Mouse (Mus musculus): ENCODE results near the gene Adgrg1. TPM values are rescaled to one million over a fixed set of nuclear protein-coding genes. Genes with fewer than 3 reads are reported as not detected.

The Adgrg1 gene
- polyA plus RNA-seq, 1 experiment from 2014 or later: 157 TPM

- DNase-seq (ENCODE audit: low spot score, missing footprints): no peak
- WGBS: 65% methylated on average over 7 of the region's 7 CpGs
- Histone ChIP-seq H3K27ac (ENCODE audit: low read depth, low read length) (no peak overlapping the region), H3K9me3 (ENCODE audit: control insufficient read depth, low read length) (no peaks in the 10 kb centered on the region), H3K4me3 (ENCODE audit: low read depth, low read length) (no peak overlapping the region), H3K36me3 (ENCODE audit: control insufficient read depth, insufficient read depth, low read length) (no peaks in the 10 kb centered on the region), H3K9ac (ENCODE audit: low read length) (no peak overlapping the region), H3K4me2 (no peak overlapping the region), H3K4me1 (ENCODE audit: control insufficient read depth, insufficient read depth, low read length) (peaks cover 37% of the 10 kb centered on the region), H3K27me3 (ENCODE audit: control insufficient read depth, insufficient read depth, low read length) (no peaks in the 10 kb centered on the region; the same call in 1 of the 2 replicates)
- no peak for ATAC-seq (ENCODE audit: low FRiP score)
Observed at GRCm38 (mm10) chr8:94981848-94982247, 7.3 kb downstream of the Adgrg1 start.

- Histone ChIP-seq H3K36me3 (ENCODE audit: control insufficient read depth, insufficient read depth, low read length) (no peaks in the 10 kb centered on the region), H3K9ac (ENCODE audit: low read length) (no peak overlapping the region), H3K27me3 (ENCODE audit: control insufficient read depth, insufficient read depth, low read length) (no peaks in the 10 kb centered on the region), H3K4me1 (ENCODE audit: control insufficient read depth, insufficient read depth, low read length) (peaks cover 32% of the 10 kb centered on the region), H3K9me3 (ENCODE audit: control insufficient read depth, low read length) (no peaks in the 10 kb centered on the region), H3K4me3 (ENCODE audit: low read depth, low read length) (no peak overlapping the region), H3K27ac (ENCODE audit: low read depth, low read length) (no peak overlapping the region), H3K4me2 (no peak overlapping the region)
- 28% methylated on average over 5 of the region's 5 CpGs for WGBS
- ATAC-seq (ENCODE audit: low FRiP score) (peak; percentile 1; the same call in 1 of the 2 replicates), DNase-seq (ENCODE audit: low spot score, missing footprints) (no peak)
Observed at GRCm38 (mm10) chr8:94983146-94983545, 8.6 kb downstream of the Adgrg1 start.

DNA sequence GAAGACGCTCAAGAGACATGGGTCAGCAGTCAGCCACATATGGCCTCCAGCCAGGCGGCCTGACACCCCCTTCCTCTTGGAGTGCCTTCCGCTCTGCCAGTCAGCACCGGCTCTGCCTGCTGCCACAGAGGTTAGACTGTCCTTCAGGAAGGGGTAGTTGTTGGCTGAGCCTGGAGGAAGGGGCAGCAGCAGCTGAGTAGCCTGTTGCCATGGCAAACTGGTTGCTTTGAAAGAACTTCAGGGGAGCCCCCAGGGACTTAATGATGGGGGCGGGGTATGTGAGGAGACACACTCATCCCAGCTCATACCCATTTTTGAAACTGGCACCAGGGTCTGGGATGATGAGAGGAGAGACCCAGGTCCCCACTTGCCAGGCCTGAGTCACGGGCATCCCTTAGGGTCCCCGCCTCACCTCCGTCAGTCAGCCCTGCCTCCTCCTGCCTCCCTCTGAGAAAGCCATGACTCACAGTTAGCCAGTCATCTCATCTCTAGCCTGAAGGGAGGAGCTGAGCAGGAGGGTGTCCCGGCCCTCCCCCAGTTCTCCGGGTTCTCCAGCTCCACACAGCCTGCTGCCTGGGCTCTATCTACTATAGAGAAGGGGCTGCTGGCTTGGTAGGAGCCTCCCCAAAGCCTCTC is 9.4 kb downstream of the Adgrg1 start:
- DNase-seq (ENCODE audit: low spot score, missing footprints) (peak; percentile 93), ATAC-seq (ENCODE audit: low FRiP score) (peak; percentile 75)
- H3K4me3 ChIP-seq (ENCODE audit: low read depth, low read length): no peak overlapping the region
- peak overlapping the region; percentile 15; the same call in 1 of the 2 replicates for H3K4me2 ChIP-seq
- H3K27ac ChIP-seq (ENCODE audit: low read depth, low read length): no peak overlapping the region
- 0 out of 2 replicates have a peak overlapping the region, but pooled peaks have one; percentile 18 for H3K9ac ChIP-seq (ENCODE audit: low read length)
- no peaks in the 10 kb centered on the region for H3K36me3 ChIP-seq (ENCODE audit: control insufficient read depth, insufficient read depth, low read length)
- peaks cover 30% of the 10 kb centered on the region for H3K4me1 ChIP-seq (ENCODE audit: control insufficient read depth, insufficient read depth, low read length)
- no peaks in the 10 kb centered on the region for H3K27me3 ChIP-seq (ENCODE audit: control insufficient read depth, insufficient read depth, low read length)
- no peaks in the 10 kb centered on the region for H3K9me3 ChIP-seq (ENCODE audit: control insufficient read depth, low read length)
- 8% methylated on average over 10 of the region's 10 CpGs for WGBS

- Histone ChIP-seq H3K4me3 (ENCODE audit: low read depth, low read length) (no peak overlapping the region), H3K9ac (ENCODE audit: low read length) (no peak overlapping the region), H3K27me3 (ENCODE audit: control insufficient read depth, insufficient read depth, low read length) (no peaks in the 10 kb centered on the region), H3K27ac (ENCODE audit: low read depth, low read length) (no peak overlapping the region), H3K4me1 (ENCODE audit: control insufficient read depth, insufficient read depth, low read length) (peaks cover 30% of the 10 kb centered on the region), H3K9me3 (ENCODE audit: control insufficient read depth, low read length) (no peaks in the 10 kb centered on the region), H3K36me3 (ENCODE audit: control insufficient read depth, insufficient read depth, low read length) (no peaks in the 10 kb centered on the region), H3K4me2 (0 out of 2 replicates have a peak overlapping the region, but pooled peaks have one; percentile 6)
- ATAC-seq (ENCODE audit: low FRiP score) (no peak), DNase-seq (ENCODE audit: low spot score, missing footprints) (no peak)
- 92% methylated on average over 6 of the region's 6 CpGs for WGBS
Observed at GRCm38 (mm10) chr8:94985023-94985422, 10.5 kb downstream of the Adgrg1 start.

GRCm38 (mm10) chr8:94986676-94987075 is 12.1 kb downstream of the Adgrg1 start:
- Histone ChIP-seq H3K4me2 (no peak overlapping the region), H3K27me3 (ENCODE audit: control insufficient read depth, insufficient read depth, low read length) (no peaks in the 10 kb centered on the region), H3K4me3 (ENCODE audit: low read depth, low read length) (no peak overlapping the region), H3K36me3 (ENCODE audit: control insufficient read depth, insufficient read depth, low read length) (no peaks in the 10 kb centered on the region), H3K27ac (ENCODE audit: low read depth, low read length) (no peak overlapping the region), H3K4me1 (ENCODE audit: control insufficient read depth, insufficient read depth, low read length) (peaks cover 28% of the 10 kb centered on the region), H3K9ac (ENCODE audit: low read length) (no peak overlapping the region), H3K9me3 (ENCODE audit: control insufficient read depth, low read length) (no peaks in the 10 kb centered on the region)
- WGBS: 68% methylated on average over 5 of the region's 5 CpGs
- peak; percentile 69 for DNase-seq (ENCODE audit: low spot score, missing footprints)
- no peak for ATAC-seq (ENCODE audit: low FRiP score)

DNA sequence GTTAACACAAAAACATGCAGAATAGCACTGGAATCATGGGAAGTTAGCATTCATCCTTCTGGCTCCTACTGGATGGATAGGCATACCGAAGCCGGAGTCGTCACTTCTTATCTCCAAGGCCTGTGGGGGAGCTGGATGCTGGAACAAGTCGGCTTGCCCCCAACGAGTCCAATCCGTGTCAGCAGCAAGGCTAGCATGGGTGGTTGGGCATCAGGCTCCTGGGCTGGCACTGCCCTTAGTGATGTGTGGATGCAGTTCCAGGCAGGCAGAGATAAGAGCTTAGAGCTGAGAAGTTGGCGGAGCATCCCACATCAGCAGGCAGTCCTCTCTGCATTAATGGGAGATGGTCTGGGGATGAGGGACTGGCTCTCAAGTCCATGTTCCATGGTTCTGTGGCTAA is 13.0 kb downstream of the Adgrg1 start:
- no peak for DNase-seq (ENCODE audit: low spot score, missing footprints)
- Histone ChIP-seq H3K9ac (ENCODE audit: low read length) (no peak overlapping the region), H3K4me3 (ENCODE audit: low read depth, low read length) (no peak overlapping the region), H3K36me3 (ENCODE audit: control insufficient read depth, insufficient read depth, low read length) (no peaks in the 10 kb centered on the region), H3K27me3 (ENCODE audit: control insufficient read depth, insufficient read depth, low read length) (no peaks in the 10 kb centered on the region), H3K4me1 (ENCODE audit: control insufficient read depth, insufficient read depth, low read length) (peaks cover 28% of the 10 kb centered on the region), H3K27ac (ENCODE audit: low read depth, low read length) (no peak overlapping the region), H3K9me3 (ENCODE audit: control insufficient read depth, low read length) (no peaks in the 10 kb centered on the region), H3K4me2 (no peak overlapping the region)
- WGBS: 88% methylated on average over 7 of the region's 7 CpGs
- ATAC-seq (ENCODE audit: low FRiP score): no peak

- Histone ChIP-seq H3K4me1 (ENCODE audit: control insufficient read depth, insufficient read depth, low read length) (peaks cover 30% of the 10 kb centered on the region), H3K27me3 (ENCODE audit: control insufficient read depth, insufficient read depth, low read length) (no peaks in the 10 kb centered on the region), H3K36me3 (ENCODE audit: control insufficient read depth, insufficient read depth, low read length) (no peaks in the 10 kb centered on the region), H3K4me2 (no peak overlapping the region), H3K9ac (ENCODE audit: low read length) (no peak overlapping the region), H3K4me3 (ENCODE audit: low read depth, low read length) (no peak overlapping the region), H3K9me3 (ENCODE audit: control insufficient read depth, low read length) (no peaks in the 10 kb centered on the region), H3K27ac (ENCODE audit: low read depth, low read length) (no peak overlapping the region)
- WGBS: 84% methylated on average over 6 of the region's 6 CpGs
- ATAC-seq (ENCODE audit: low FRiP score) (no peak), DNase-seq (ENCODE audit: low spot score, missing footprints) (no peak)
Observed at GRCm38 (mm10) chr8:94988619-94989018, 14.1 kb downstream of the Adgrg1 start.

DNA sequence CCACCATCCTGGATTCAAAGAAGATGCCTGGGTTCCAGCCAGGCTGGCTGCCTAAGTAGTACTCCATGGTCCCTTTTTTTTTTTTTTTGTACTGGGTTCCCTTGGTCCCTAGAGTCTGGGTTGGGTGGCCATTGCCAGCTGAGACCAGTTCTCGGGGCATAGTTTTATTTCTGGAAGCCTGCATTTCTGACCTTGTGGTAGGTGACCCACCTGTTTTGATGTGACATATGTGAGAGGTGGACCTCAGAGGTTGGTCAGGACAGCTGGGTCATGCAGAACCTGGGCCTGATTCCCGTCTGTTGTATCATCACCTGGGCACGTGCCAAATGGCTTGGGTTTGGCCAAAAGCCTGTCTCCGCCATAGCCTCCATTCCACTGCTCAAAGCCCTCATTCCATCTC is 15.2 kb downstream of the Adgrg1 start:
- Histone ChIP-seq H3K27me3 (ENCODE audit: control insufficient read depth, insufficient read depth, low read length) (no peaks in the 10 kb centered on the region), H3K4me1 (ENCODE audit: control insufficient read depth, insufficient read depth, low read length) (peaks cover 22% of the 10 kb centered on the region), H3K9me3 (ENCODE audit: control insufficient read depth, low read length) (no peaks in the 10 kb centered on the region), H3K9ac (ENCODE audit: low read length) (no peak overlapping the region), H3K27ac (ENCODE audit: low read depth, low read length) (no peak overlapping the region), H3K4me2 (no peak overlapping the region), H3K36me3 (ENCODE audit: control insufficient read depth, insufficient read depth, low read length) (no peaks in the 10 kb centered on the region), H3K4me3 (ENCODE audit: low read depth, low read length) (no peak overlapping the region)
- 97% methylated on average over 4 of the region's 4 CpGs for WGBS
- DNase-seq (ENCODE audit: low spot score, missing footprints) (no peak), ATAC-seq (ENCODE audit: low FRiP score) (no peak)

DNA sequence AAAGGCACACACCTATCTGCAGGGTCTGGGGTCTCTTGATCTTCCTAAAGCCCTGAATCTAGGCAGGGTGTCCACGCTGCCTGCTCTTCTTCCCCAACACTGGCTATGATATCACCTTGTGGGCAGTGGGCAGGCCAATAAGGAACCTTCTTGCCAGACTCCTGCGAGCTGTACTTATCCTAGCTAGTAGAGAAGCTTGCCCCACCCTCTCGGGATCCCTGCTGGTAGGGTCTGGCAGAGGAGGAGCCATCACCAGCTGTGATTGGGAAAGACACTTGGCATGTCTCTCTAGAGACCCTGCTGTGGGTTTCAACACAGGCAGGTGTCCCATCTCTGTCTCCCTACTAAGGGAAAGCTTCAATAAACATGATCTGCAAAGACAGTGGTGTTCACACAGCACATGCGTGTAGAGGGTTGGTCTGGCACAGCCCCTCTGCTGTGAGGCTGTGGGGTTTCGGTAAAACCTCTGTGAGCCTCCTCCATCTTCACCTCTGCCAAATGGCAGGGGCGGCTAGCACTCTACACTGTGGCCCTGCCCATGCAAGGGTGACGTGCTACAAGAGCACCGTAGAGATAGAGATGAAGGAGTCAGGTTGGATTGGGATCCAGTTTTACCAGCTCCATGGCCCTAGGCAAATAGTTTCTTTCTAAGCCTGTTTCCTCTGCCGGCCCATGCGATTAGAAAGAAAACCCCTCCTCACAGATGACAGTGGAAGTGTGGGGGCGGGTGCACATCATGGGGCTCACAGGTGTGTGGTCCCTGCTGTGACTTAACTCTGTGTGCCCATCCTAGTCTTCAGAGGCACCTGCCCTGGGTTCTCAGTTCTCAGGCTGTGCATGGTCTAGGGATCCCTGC is 16.3 kb downstream of the Adgrg1 start:
- Histone ChIP-seq H3K9ac (ENCODE audit: low read length) (no peak overlapping the region), H3K4me2 (no peak overlapping the region), H3K4me3 (ENCODE audit: low read depth, low read length) (no peak overlapping the region), H3K27ac (ENCODE audit: low read depth, low read length) (no peak overlapping the region), H3K36me3 (ENCODE audit: control insufficient read depth, insufficient read depth, low read length) (no peaks in the 10 kb centered on the region), H3K27me3 (ENCODE audit: control insufficient read depth, insufficient read depth, low read length) (no peaks in the 10 kb centered on the region), H3K9me3 (ENCODE audit: control insufficient read depth, low read length) (no peaks in the 10 kb centered on the region), H3K4me1 (ENCODE audit: control insufficient read depth, insufficient read depth, low read length) (peaks cover 19% of the 10 kb centered on the region)
- DNase-seq (ENCODE audit: low spot score, missing footprints) (no peak), ATAC-seq (ENCODE audit: low FRiP score) (no peak)
- WGBS: 75% methylated on average over 11 of the region's 11 CpGs

Measured in midbrain, embryonic 11.5 days (tissue).